ENCODE assay signal across 28 mouse cellular contexts in the genomic region with DNA sequence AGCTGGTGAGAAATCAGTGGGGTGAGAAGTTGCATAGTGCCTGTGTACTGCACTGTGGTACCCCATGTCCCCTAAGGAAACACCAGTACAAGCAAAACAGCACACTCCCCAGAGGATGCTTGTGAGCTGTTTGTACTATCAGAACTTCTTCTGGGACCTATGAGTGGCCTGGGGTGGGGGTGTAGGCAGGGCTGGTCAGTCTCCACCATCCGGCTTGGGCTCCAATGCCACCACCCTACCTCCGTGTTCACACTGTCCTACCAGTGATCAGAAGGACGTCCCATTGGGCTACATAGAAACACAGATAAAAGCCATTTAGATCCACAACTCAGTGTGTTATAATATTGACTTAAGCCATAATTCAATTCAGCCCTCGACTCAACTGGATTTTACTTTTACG.
"Had no signal": no experiment of that assay in that cellular context is flagged by ENCODE, and none has a peak within 500 bp of the region (broad histone marks: within the 10 kb centered on the region; RNA-seq: fewer than 3 reads in every experiment).

No protein-coding gene starts in this region.

- H3K4me2 ChIP-seq: embryonic facial prominence, embryonic 12.5 days; embryonic facial prominence, embryonic 13.5 days; embryonic facial prominence, embryonic 15.5 days; forebrain, embryonic 12.5 days; forebrain, embryonic 13.5 days; forebrain, embryonic 15.5 days had no signal

- H3K9ac ChIP-seq: embryonic facial prominence, embryonic 12.5 days; embryonic facial prominence, embryonic 13.5 days; embryonic facial prominence, embryonic 15.5 days; forebrain, embryonic 12.5 days; forebrain, embryonic 13.5 days; forebrain, embryonic 15.5 days; forebrain, postnatal 0 days had no signal

- H3K9me3 ChIP-seq: embryonic facial prominence, embryonic 10.5 days; embryonic facial prominence, embryonic 12.5 days; embryonic facial prominence, embryonic 13.5 days; embryonic facial prominence, embryonic 15.5 days; forebrain, embryonic 10.5 days; forebrain, embryonic 12.5 days; forebrain, embryonic 13.5 days; forebrain, embryonic 15.5 days had no signal

- H3K4me3 ChIP-seq: embryonic facial prominence, embryonic 10.5 days; embryonic facial prominence, embryonic 12.5 days; embryonic facial prominence, embryonic 13.5 days; embryonic facial prominence, embryonic 15.5 days; erythroblast, embryonic 14.5 days; forebrain, embryonic 10.5 days; forebrain, embryonic 12.5 days; forebrain, embryonic 13.5 days; forebrain, embryonic 15.5 days; gastrocnemius, adult 2 months had no signal

- H3K27ac ChIP-seq: embryonic facial prominence, embryonic 10.5 days; embryonic facial prominence, embryonic 12.5 days; embryonic facial prominence, embryonic 13.5 days; embryonic facial prominence, embryonic 15.5 days; forebrain, embryonic 10.5 days; forebrain, embryonic 12.5 days; forebrain, embryonic 13.5 days; forebrain, embryonic 15.5 days; gastrocnemius, adult 2 months had no signal

- ATAC-seq: forebrain, embryonic 13.5 days; forebrain, embryonic 14.5 days; forebrain, embryonic 15.5 days; forebrain, embryonic 16.5 days; forebrain, postnatal 0 days had no signal

- H3K27me3 ChIP-seq: embryonic facial prominence, embryonic 12.5 days; embryonic facial prominence, embryonic 13.5 days; embryonic facial prominence, embryonic 15.5 days; forebrain, embryonic 12.5 days; forebrain, embryonic 13.5 days; forebrain, embryonic 15.5 days had no signal

- H3K4me1 ChIP-seq: embryonic facial prominence, embryonic 10.5 days; embryonic facial prominence, embryonic 12.5 days; embryonic facial prominence, embryonic 13.5 days; embryonic facial prominence, embryonic 15.5 days; forebrain, embryonic 10.5 days; forebrain, embryonic 12.5 days; forebrain, embryonic 13.5 days; forebrain, embryonic 15.5 days had no signal

- H3K36me3 ChIP-seq: embryonic facial prominence, embryonic 10.5 days; embryonic facial prominence, embryonic 12.5 days; embryonic facial prominence, embryonic 13.5 days; embryonic facial prominence, embryonic 15.5 days; forebrain, embryonic 10.5 days; forebrain, embryonic 12.5 days; forebrain, embryonic 15.5 days had no signal

- DNase-seq: cerebellum, adult 18-20 months; cerebellum, adult 2 months; cerebellum, adult 8-10 months; cerebellum, adult 9-10 months; cerebellum, adult 9-11 months; cerebellum, postnatal 10 days; cerebellum, postnatal 14 days; cerebellum, postnatal 25 days; cerebellum, postnatal 36 days; embryo, embryonic 11 days; forebrain, postnatal 0 days; gastrocnemius, adult 2 months; gastrocnemius, postnatal 10 days; gastrocnemius, postnatal 14 days; gastrocnemius, postnatal 25 days; gastrocnemius, postnatal 36 days; heart, adult 18-20 months had no signal
